9 mouse cellular contexts compared by ENCODE assay signal in genomic region chr7:144078661-144079060, GRCm38 (mm10).
A peak's percentile ranks its signal among the peaks of the same experiment; 100 is the strongest.
DNase-seq lines count a peak whose midpoint lies in the region; ATAC-seq and TF ChIP-seq lines count a peak whose summit lies in the region.
"Had no signal": no experiment of that assay in that cellular context is flagged by ENCODE, and none has a peak within 500 bp of the region (broad histone marks: within the 10 kb centered on the region; RNA-seq: fewer than 3 reads in every experiment).

No protein-coding gene starts in this region.

- H3K27me3 ChIP-seq in liver, adult 2 months (ENCODE audit: control insufficient read depth, insufficient read depth, low read length): no peaks in the 10 kb centered on the region
- H3K27me3 ChIP-seq in liver, embryonic 12.5 days (replicated peaks): no peaks in the 10 kb centered on the region

- 92% methylated on average over 1 of the region's 1 CpGs for WGBS in liver, adult 2 months
- 76% methylated on average over 1 of the region's 1 CpGs for WGBS in liver, embryonic 12.5 days (ENCODE audit: insufficient replicate concordance)

- no peaks in the 10 kb centered on the region; the same call in 1 of the 2 replicates for H3K36me3 ChIP-seq in liver, adult 2 months (ENCODE audit: control insufficient read depth, insufficient read depth, low read length)
- no peaks in the 10 kb centered on the region for H3K36me3 ChIP-seq in liver, embryonic 12.5 days

- no peak overlapping the region for H3K4me2 ChIP-seq in liver, embryonic 12.5 days

- H3K4me1 ChIP-seq in liver, adult 2 months (ENCODE audit: control insufficient read depth, insufficient read depth, low read length): no peaks in the 10 kb centered on the region
- no peaks in the 10 kb centered on the region for H3K4me1 ChIP-seq in liver, embryonic 12.5 days

- 0 out of 2 replicates have a peak, but pooled peaks cover 4% of the 10 kb centered on the region for H3K9me3 ChIP-seq in liver, embryonic 12.5 days (replicated peaks)

- no peaks in the 10 kb centered on the region for H3K79me2 ChIP-seq in liver, adult 2 months (ENCODE audit: control insufficient read depth, insufficient read depth, low read length)

- no peak overlapping the region for H3K4me3 ChIP-seq in liver, adult 2 months (ENCODE audit: insufficient read depth, low read depth, low read length)
- H3K4me3 ChIP-seq in liver, embryonic 12.5 days: no peak overlapping the region
- H3K4me3 ChIP-seq: erythroblast, embryonic 14.5 days had no signal

- peak; percentile 68 to 77 for DNase-seq in cerebellum, postnatal 10 days
- no peak for DNase-seq in cerebellum, adult 8-10 months
- DNase-seq in liver, adult 2 months (ENCODE audit: extremely low read depth, low read depth, low spot score): peak; percentile 31
- peak; percentile 31 for DNase-seq in c-Kit-negative CD71-positive TER-119-positive erythroid progenitor cells, embryonic 14.5 days (ENCODE audit: low read depth, low spot score)
- peak; percentile 39 for DNase-seq in naive thymus-derived CD4-positive, alpha-beta T cell, adult 2 months (ENCODE audit: low read depth)
- no peak for DNase-seq in layer of hippocampus, adult 18-20 months (ENCODE audit: low spot score in 2 of 2)
- no peak for DNase-seq in gastrocnemius, adult 18-20 months (ENCODE audit: low spot score)

- H3K27ac ChIP-seq in liver, adult 2 months (replicated peaks; ENCODE audit: insufficient read depth, low read depth, low read length): no peak overlapping the region
- H3K27ac ChIP-seq in liver, embryonic 12.5 days: no peak overlapping the region

- ATAC-seq in liver, embryonic 12.5 days: no peak

- H3K9ac ChIP-seq in liver, adult 2 months (ENCODE audit: low read depth, low read length): no peak overlapping the region
- H3K9ac ChIP-seq in liver, embryonic 12.5 days: no peak overlapping the region

- peak; percentile 42 for TF ChIP-seq CTCF in liver, adult 2 months (IDR thresholded peaks at IDR 0.05; ENCODE audit: low read depth, low read length)

- no peak for TF ChIP-seq POLR2A in liver, adult 2 months (IDR thresholded peaks at IDR 0.05; ENCODE audit: extremely low read depth, insufficient read depth, low read length)

Comparison
In these comparisons a context has a peak if more than half of its experiments do, and no peak if none do; other contexts are left out.
1. DNase-seq: peak in cerebellum, postnatal 10 days (2 of 2), liver, adult 2 months (single experiment), c-Kit-negative CD71-positive TER-119-positive erythroid progenitor cells, embryonic 14.5 days (single experiment) and naive thymus-derived CD4-positive, alpha-beta T cell, adult 2 months (single experiment); none in cerebellum, adult 8-10 months (single experiment), layer of hippocampus, adult 18-20 months (0 of 2) and gastrocnemius, adult 18-20 months (single experiment).